Mouse (Mus musculus) large intestine, adult 2 months (tissue): ENCODE results near the gene Dennd4c. TPM values are rescaled to one million over a fixed set of nuclear protein-coding genes. Genes with fewer than 3 reads are reported as not detected.

Source experiments
- DNase-seq: peaks from one replicate; pipeline ENCODE4 v3.0.0-alpha.2; 2012; ENCODE audit warnings: low read depth, low spot score
- WGBS: fragments of 180-500 bp; shearing (Covaris S2); methylation state at CpG from one replicate; pipeline ENCODE4 v1.1.7; 2018; 5-methylcytosine and 5-hydroxymethylcytosine counted together
- polyA plus RNA-seq: library from polyadenylated mRNA; depleted of rRNA; stranded (reverse); fragments of >200 nt; gene quantifications from 2 replicates; pipeline ENCODE4 v1.2.3, GENCODE M21; 2012; rRNA removed

Dennd4c gene
- 3.4 and 8.1 TPM in 2 replicates for polyA plus RNA-seq

- DNase-seq = peak; percentile 92
- WGBS = under 1% methylated on average over 95 of the region's 95 CpGs
These were observed at the start of gene Dennd4c for GRCm38 (mm10) chr4:86748336-86749291. Gene Dennd4c (plus strand): TSS chr4:86748555.

DNA sequence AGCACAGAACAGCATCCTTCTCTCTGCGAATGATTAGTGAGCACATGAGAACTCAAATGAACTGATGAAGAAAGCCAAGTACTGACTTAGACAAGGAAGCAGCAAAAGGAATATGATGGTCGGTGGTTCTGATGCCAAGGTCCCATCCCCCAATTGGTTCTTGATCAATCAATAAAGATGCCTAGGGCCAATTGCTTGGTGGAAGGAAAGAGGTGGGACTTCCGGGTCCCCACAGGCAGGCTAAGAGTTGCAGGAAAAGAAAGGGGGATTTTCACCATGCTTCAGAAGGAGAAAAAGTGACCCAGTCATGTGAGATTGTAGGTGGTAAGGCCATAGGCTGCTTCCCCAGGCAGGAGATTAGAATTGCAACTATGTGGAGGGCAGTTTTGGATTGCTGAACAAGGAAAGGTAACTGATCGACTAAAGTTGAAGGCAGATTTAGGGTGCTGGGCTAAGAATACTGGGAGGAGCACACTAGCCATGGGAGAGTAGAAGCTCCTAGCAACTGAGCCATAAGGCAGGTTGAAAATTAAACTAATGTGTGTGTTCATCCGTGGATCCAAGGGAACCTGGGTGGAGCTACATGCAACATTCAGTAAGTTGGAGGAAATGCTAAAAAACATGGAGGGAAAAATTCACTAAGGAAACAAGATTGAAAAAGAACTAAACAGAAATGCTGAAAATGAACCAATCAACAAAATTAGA is 49.0 kb upstream of the Dennd4c start:
- DNase-seq = no peak
- WGBS = 49% methylated on average over 5 of the region's 5 CpGs

- no peak for DNase-seq
- WGBS = 58% methylated on average over 1 of the region's 1 CpGs
These were observed 39.6 kb upstream of the Dennd4c start for GRCm38 (mm10) chr4:86708801-86709200.

DNA sequence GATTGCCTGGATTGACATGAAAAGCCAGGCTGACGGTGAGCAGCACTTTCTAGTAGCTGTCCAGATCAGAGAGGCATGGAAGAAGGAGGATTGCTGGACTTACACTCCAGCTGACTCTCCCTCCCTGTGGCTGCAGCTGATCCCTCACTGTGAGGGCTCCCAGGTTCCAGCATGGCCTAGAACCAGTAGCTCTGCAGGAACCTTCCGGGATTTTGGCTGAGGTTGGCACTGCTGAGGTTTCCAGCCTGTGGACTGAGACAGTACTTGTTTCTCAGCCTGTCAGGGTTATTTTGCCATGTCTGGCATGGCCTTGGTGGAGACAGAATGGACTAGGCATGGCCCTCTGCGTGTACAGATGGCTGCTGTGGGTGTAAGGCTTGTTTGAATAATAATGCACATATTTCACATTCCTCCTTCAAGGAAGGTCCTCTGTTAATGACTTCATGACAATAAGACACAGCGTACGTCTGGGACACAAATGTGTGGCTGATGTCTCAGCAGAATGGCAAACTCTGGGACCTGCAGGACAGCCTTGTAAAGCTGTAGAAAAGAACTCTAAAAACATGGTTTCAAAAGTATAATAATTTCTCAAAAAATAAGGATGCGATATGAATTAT is 38.2 kb upstream of the Dennd4c start:
- no peak for DNase-seq
- WGBS = 75% methylated on average over 6 of the region's 6 CpGs

DNA sequence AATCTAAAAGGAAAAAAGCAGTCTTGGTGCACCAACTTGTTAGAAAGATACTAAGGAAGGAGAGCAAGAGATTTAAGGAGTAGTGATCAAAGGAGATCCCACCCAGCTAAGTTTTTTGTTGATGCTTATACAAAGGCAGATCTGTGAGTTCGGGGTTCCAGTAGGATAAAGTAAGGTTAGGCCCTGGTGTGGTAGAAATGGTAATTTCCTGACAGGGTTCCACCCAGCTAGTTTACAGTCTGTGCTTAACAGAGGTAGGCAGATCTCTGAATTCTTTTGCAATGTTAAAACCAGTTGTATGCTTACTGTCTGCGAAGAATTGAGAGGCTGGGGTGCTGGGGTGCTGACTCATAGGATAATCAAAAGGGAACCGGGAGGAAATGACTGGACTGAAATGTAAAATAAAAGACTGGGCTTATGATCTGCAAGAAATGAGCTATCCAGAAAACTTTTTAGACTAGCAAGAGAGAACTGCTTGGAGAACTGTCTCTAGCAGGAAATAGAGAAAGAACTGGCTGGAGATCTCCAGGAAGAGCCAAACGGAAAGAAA is 37.6 kb upstream of the Dennd4c start:
- 19% methylated on average over 4 of the region's 4 CpGs for WGBS
- no peak for DNase-seq

DNA sequence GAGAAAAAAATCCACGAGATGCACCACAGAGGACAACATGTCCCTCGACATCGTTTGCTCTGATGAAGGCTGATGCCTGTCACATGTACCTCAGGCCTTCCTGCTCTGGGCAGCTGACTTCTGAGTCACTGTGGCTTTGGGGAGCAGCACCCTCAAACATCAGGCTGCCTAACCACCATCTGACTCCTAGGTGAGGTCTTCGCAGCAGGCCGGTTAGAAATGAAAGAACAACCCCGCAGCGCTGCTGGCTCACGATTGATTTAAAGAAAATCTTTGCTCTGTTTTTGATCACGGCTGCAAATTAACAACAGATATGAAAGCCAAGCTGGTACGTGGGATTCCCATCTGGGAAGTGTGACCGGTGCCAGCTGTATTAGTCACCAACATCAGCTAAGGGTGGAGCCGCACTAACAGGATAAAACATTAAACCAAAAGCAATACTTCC is 35.6 kb upstream of the Dennd4c start:
- no peak for DNase-seq
- 15% methylated on average over 12 of the region's 12 CpGs for WGBS

- 20% methylated on average over 2 of the region's 2 CpGs for WGBS
- no peak for DNase-seq
These were observed 34.8 kb upstream of the Dennd4c start for GRCm38 (mm10) chr4:86713518-86713917.

DNA sequence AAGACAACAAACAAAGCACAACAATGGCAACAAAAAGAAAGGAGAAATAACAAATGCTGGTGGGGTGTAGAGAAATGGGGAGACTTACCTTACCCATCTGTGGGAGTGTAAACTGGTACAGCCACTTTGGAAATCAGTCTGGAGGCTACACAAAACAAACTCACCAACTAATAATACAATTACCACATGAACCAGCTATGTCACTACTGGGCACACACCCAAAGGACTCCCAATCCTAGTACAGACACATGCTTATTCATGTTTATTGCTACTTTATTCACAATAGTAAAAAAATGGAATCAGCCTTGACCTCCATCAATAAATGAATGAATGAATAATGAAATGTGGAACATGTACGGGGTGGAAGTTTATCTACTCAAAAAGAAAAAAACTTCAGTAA is 33.0 kb upstream of the Dennd4c start:
- WGBS = 45% methylated on average over 1 of the region's 1 CpGs

GRCm38 (mm10) chr4:86717176-86717575 is 31.2 kb upstream of the Dennd4c start:
- no peak for DNase-seq

More for the DNA sequence above, 33.0 kb upstream of the Dennd4c start:
- no peak for DNase-seq

DNA sequence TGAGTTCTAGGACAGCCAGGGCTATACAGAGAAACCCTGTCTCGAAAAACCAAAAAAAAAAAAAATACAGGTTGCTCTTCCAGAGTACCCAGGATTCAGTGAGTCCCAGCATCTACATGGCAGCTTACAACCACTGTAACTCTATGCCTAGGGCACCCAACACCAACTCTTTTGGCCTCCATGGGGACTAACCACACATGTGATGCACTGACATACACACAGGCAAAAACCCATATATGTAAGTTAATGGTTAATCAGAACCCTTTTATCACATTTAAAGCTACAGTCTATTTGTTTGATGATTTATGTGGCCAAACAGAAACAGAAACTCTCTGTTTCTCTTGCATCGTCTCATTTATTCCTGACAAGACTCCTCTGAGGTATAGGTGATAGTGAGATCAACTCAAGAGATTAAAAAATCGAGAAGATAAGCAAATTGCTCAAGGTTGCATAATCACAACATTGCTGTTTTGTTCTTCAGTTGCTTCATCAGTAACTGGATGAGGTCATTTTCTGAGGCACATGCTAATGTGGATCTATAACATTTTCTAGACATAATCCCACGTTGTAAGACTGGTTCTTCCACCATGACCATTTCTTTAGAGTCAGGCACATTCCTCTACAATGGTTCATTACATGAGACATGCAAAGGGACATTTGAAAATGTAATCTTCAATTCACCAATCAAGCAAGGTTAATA is 29.3 kb upstream of the Dennd4c start:
- WGBS = 36% methylated on average over 4 of the region's 4 CpGs
- DNase-seq = no peak

More at GRCm38 (mm10) chr4:86717176-86717575, 31.2 kb upstream of the Dennd4c start:
- WGBS = 59% methylated on average over 1 of the region's 1 CpGs

DNA sequence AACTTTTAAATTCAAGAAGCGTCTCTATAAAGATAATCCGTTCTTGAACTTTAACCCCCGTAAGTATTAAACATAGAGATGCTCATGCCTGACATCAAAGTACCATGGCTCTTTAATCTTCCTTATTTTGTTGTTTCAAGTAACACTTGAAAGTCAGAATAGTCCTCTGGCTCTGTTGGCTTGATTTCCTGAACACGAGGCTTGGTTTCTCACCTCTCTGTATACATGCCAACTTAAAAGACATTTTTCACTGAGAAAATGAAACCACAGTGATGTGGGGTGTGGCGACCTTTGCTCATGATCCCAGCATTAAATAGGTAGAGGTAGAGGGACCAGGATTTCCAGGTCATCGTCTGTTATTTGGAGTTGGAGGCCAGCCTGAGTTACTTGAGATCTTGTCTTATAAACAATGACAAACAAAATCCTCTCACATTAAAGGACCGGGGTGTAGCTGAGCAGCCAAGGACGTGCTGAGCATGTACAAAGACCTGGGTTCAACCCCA is 26.4 kb upstream of the Dennd4c start:
- DNase-seq = no peak

GRCm38 (mm10) chr4:86725175-86725574 is 23.2 kb upstream of the Dennd4c start:
- no peak for DNase-seq
- WGBS = 12% methylated on average over 4 of the region's 4 CpGs

More for the DNA sequence above, 26.4 kb upstream of the Dennd4c start:
- WGBS = 16% methylated on average over 8 of the region's 8 CpGs

DNA sequence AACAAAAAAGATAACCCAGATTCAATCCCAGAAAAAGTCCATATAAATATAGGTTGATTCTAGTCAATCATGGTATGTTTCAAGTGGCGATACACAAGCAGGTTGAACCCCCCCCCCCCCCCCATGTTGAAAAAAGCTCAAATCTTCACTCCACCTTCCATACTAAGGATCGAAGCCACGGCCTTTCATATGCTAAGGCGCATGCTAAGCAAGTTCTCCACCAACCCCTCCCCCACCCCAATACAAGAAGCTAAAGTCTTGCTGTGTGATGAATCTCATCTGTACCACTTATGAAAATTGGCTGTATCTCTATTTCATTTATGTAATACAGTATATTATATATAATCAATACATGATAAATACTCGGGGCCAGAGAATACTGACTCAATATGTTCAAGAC is 22.2 kb upstream of the Dennd4c start:
- WGBS = 90% methylated on average over 5 of the region's 5 CpGs
- no peak for DNase-seq

GRCm38 (mm10) chr4:86729829-86730228 is 18.5 kb upstream of the Dennd4c start:
- WGBS = 47% methylated on average over 6 of the region's 6 CpGs
- DNase-seq = no peak

DNA sequence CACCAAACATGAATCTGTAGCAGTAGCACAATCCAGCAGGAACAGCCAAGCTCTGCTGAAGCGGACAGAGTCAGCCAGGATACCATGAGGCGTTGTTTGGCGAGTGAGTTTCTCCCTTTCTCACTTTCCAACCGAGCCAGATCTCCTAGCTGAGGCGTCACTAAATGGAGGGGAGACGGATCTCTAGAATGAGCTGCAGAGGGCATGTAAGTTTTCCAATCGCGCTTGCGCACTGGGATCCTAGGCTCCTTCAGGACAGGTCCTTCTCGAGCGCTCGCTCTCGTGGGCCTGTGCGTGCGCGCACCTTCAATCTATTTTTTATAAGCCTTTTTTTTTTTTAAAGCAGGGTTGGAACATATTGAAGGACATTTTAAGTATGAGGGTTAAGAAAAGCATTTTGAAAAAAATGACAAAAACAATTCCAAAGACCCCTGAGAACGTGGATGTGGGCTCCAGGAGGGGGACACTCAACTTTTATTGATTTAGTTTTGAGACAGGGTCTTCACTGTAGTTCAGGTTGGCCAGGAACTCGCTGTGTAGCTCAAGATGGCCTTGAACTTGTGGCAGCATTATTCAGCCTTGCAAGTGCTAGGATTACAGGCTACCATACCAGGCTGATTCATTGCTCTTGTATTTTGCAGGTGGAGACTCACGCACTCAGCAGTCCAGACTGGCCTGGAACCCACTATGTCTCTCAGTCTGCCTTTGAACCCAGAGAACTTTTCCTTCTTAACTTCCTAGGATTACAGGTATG is 14.1 kb upstream of the Dennd4c start:
- 93% methylated on average over 19 of the region's 19 CpGs for WGBS
- no peak for DNase-seq

DNA sequence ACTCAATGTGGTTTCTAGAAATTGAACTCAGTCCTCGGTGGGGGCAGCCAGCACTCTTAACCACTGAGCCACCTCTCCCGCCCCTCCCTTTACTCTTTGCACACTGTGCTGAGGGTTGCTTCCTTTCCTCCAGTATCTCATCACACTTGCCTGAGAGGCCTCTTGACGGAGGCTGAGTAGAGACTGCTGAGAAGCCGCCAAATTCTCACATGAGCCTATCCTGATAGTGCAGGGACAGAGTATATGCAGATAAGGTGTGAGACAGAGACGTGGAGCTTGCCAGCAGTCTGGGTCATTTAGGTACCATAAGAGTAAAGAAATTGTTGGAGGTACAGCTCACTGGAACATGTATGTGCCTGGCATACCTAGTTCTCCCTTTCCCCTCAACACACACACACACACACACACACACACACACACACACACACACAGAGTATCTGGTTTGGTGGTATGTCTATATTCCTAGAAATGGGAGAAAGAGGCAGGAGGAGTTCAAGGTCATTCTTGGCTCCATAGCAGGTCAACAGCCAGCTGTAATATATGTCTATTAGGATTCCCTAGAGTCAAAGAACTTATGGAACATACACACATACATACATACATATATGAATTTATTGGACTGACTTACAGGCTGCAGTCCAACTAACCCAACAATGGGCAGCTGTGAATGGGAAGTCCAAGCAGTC is 8.9 kb upstream of the Dennd4c start:
- no peak for DNase-seq
- WGBS = 63% methylated on average over 5 of the region's 5 CpGs

DNA sequence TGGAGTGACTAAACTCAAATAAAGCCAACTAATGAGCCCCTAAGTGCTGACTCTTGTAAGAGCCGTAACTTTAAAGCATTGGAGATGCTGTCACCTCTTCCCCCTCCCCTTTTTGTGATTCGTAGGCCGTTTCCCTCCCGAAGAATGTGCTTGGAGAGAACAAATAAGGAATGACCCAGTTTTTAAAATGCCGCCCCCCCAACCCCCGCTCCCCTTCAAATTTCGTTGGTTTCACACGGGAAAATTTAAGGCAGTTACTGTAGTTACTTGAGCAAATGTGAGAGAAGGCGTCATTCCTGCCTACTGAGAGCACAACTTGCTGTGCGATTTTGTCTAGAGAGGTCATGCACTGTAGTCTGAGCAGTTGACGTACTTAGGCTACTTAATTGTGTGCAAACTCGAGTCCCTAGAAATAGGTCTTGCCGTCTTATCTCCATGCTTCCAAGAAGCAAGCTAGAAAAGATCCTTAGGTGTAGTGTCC is 1.0 kb downstream of the Dennd4c start:
- no peak for DNase-seq

More for the DNA sequence above, 1.0 kb downstream of the Dennd4c start:
- under 1% methylated on average over 13 of the region's 13 CpGs for WGBS
